Mouse (Mus musculus) embryonic facial prominence, embryonic 15.5 days (tissue): ENCODE results near the gene Hacd4. TPM values are rescaled to one million over a fixed set of nuclear protein-coding genes. Genes with fewer than 3 reads are reported as not detected.

Experiments used
- ATAC-seq: fragments of 200-750 bp; cut with Nextera tagmentation; 2 replicates; pipeline ENCODE4 v1.8.0; 2017; ENCODE audit warnings: low read depth, moderate TSS enrichment; ENCODE audit not compliant: insufficient number of reproducible peaks, low FRiP score, low TSS enrichment
- H3K27ac ChIP-seq: fragments of 300-500 bp; sonication (generic); replicated peaks from 2 replicates; pipeline ENCODE4 v1.5.1; 2015; ENCODE audit warnings: mild to moderate bottlenecking, inconsistent platforms
- H3K27me3 ChIP-seq: fragments of 300-500 bp; sonication (generic); 2 replicates; pipeline ENCODE4 v1.6.1; 2015; ENCODE audit warnings: inconsistent platforms
- H3K36me3 ChIP-seq: fragments of 300-500 bp; sonication (generic); 2 replicates; pipeline ENCODE4 v1.6.1; 2015; ENCODE audit warnings: mild to moderate bottlenecking, inconsistent platforms
- H3K4me1 ChIP-seq: fragments of 300-500 bp; sonication (generic); 2 replicates; pipeline ENCODE4 v1.6.1; 2015; ENCODE audit warnings: inconsistent platforms
- H3K4me2 ChIP-seq: fragments of 300-500 bp; sonication (generic); replicated peaks from 2 replicates; pipeline ENCODE4 v1.6.1; 2015; ENCODE audit warnings: mild to moderate bottlenecking, inconsistent platforms
- H3K4me3 ChIP-seq: fragments of 300-500 bp; sonication (generic); replicated peaks from 2 replicates; pipeline ENCODE4 v1.5.1; 2015; ENCODE audit warnings: mild to moderate bottlenecking, inconsistent platforms
- H3K9ac ChIP-seq: fragments of 300-500 bp; sonication (generic); 2 replicates; pipeline ENCODE4 v1.6.1; 2015; ENCODE audit warnings: inconsistent platforms
- H3K9me3 ChIP-seq: fragments of 300-500 bp; sonication (generic); replicated peaks from 2 replicates; pipeline ENCODE4 v1.6.1; 2016; ENCODE audit warnings: inconsistent platforms
- WGBS: fragments of 180-500 bp; shearing (Covaris S2); methylation state at CpG from one replicate; pipeline ENCODE4 v1.1.7; 2015; 5-methylcytosine and 5-hydroxymethylcytosine counted together
- polyA plus RNA-seq: library from polyadenylated mRNA; unstranded; fragments of >200 nt; fragmentation: Nextera tagmentation; extraction: Ambion mirVana; gene quantifications from 2 replicates; pipeline ENCODE4 v1.2.1, GENCODE M21; 2015

The Hacd4 gene
- polyA plus RNA-seq, 1 experiment from 2014 or later: 12.1 TPM

GRCm38 (mm10) chr4:88432412-88433024, 6.2 kb downstream of the Hacd4 start:
- Histone ChIP-seq H3K4me3 (no peak overlapping the region), H3K27me3 (no peaks in the 10 kb centered on the region), H3K36me3 (no peaks in the 10 kb centered on the region), H3K9ac (no peak overlapping the region), H3K9me3 (no peaks in the 10 kb centered on the region), H3K4me1 (peaks cover under 1% of the 10 kb centered on the region; the same call in 1 of the 2 replicates), H3K27ac (no peak overlapping the region), H3K4me2 (no peak overlapping the region)
- ATAC-seq: no peak
- 73% methylated on average over 8 of the region's 8 CpGs for WGBS

- Histone ChIP-seq H3K9ac (no peak overlapping the region), H3K4me2 (no peak overlapping the region), H3K4me1 (peaks cover 3% of the 10 kb centered on the region; the same call in 1 of the 2 replicates), H3K36me3 (no peaks in the 10 kb centered on the region), H3K27ac (peak overlapping the region; percentile 71), H3K4me3 (no peak overlapping the region), H3K9me3 (no peaks in the 10 kb centered on the region), H3K27me3 (no peaks in the 10 kb centered on the region)
- no peak for ATAC-seq
- WGBS: 35% methylated on average over 2 of the region's 2 CpGs
These were observed 11.0 kb downstream of the Hacd4 start for GRCm38 (mm10) chr4:88427630-88428239.

- no peak overlapping the region for H3K4me2 ChIP-seq
- ATAC-seq: no peak
- peaks cover 3% of the 10 kb centered on the region; the same call in 1 of the 2 replicates for H3K4me1 ChIP-seq
These were observed 14.2 kb downstream of the Hacd4 start for GRCm38 (mm10) chr4:88424563-88424962.

GRCm38 (mm10) chr4:88419378-88419777, 19.4 kb downstream of the Hacd4 start:
- ATAC-seq: no peak
- H3K36me3 ChIP-seq: no peaks in the 10 kb centered on the region
- H3K9me3 ChIP-seq: no peaks in the 10 kb centered on the region
- H3K4me1 ChIP-seq: no peaks in the 10 kb centered on the region
- no peak overlapping the region for H3K27ac ChIP-seq
- no peak overlapping the region for H3K4me2 ChIP-seq
- no peak overlapping the region for H3K9ac ChIP-seq
- H3K4me3 ChIP-seq: no peak overlapping the region
- 95% methylated on average over 5 of the region's 5 CpGs for WGBS
- H3K27me3 ChIP-seq: no peaks in the 10 kb centered on the region

More at GRCm38 (mm10) chr4:88424563-88424962, 14.2 kb downstream of the Hacd4 start:
- Histone ChIP-seq H3K27me3 (no peaks in the 10 kb centered on the region), H3K4me3 (no peak overlapping the region), H3K36me3 (no peaks in the 10 kb centered on the region), H3K27ac (no peak overlapping the region), H3K9me3 (no peaks in the 10 kb centered on the region), H3K9ac (no peak overlapping the region)

GRCm38 (mm10) chr4:88415017-88415416, 23.7 kb downstream of the Hacd4 start:
- WGBS: 34% methylated on average over 2 of the region's 2 CpGs
- Histone ChIP-seq H3K36me3 (no peaks in the 10 kb centered on the region), H3K27ac (0 out of 2 replicates have a peak overlapping the region, but pooled peaks have one; percentile 14), H3K9me3 (no peaks in the 10 kb centered on the region), H3K9ac (no peak overlapping the region), H3K4me3 (no peak overlapping the region), H3K27me3 (no peaks in the 10 kb centered on the region), H3K4me1 (no peaks in the 10 kb centered on the region), H3K4me2 (no peak overlapping the region)
- no peak for ATAC-seq

- Histone ChIP-seq H3K4me3 (no peak overlapping the region), H3K4me2 (no peak overlapping the region), H3K36me3 (no peaks in the 10 kb centered on the region), H3K27ac (no peak overlapping the region), H3K4me1 (no peaks in the 10 kb centered on the region), H3K9me3 (no peaks in the 10 kb centered on the region), H3K9ac (no peak overlapping the region), H3K27me3 (no peaks in the 10 kb centered on the region)
- 63% methylated on average over 2 of the region's 2 CpGs for WGBS
- no peak for ATAC-seq
These were observed 26.4 kb downstream of the Hacd4 start for GRCm38 (mm10) chr4:88412331-88412730.

GRCm38 (mm10) chr4:88409279-88409678, 29.4 kb downstream of the Hacd4 start:
- Histone ChIP-seq H3K36me3 (no peaks in the 10 kb centered on the region), H3K27ac (no peak overlapping the region), H3K4me1 (no peaks in the 10 kb centered on the region), H3K9me3 (no peaks in the 10 kb centered on the region), H3K9ac (no peak overlapping the region), H3K4me2 (no peak overlapping the region), H3K27me3 (no peaks in the 10 kb centered on the region), H3K4me3 (no peak overlapping the region)
- ATAC-seq: no peak
- WGBS: 86% methylated on average over 4 of the region's 4 CpGs

- H3K4me3 ChIP-seq: no peak overlapping the region
- WGBS: 80% methylated on average over 4 of the region's 4 CpGs
These were observed 31.6 kb downstream of the Hacd4 start for GRCm38 (mm10) chr4:88406887-88407696.

GRCm38 (mm10) chr4:88402884-88403283, 35.8 kb downstream of the Hacd4 start:
- Histone ChIP-seq H3K9ac (no peak overlapping the region), H3K9me3 (no peaks in the 10 kb centered on the region), H3K4me3 (no peak overlapping the region), H3K27ac (no peak overlapping the region), H3K4me2 (no peak overlapping the region), H3K27me3 (no peaks in the 10 kb centered on the region), H3K4me1 (no peaks in the 10 kb centered on the region), H3K36me3 (no peaks in the 10 kb centered on the region)
- WGBS: 83% methylated on average over 6 of the region's 6 CpGs
- ATAC-seq: no peak

More at GRCm38 (mm10) chr4:88406887-88407696, 31.6 kb downstream of the Hacd4 start:
- Histone ChIP-seq H3K27ac (no peak overlapping the region), H3K4me1 (no peaks in the 10 kb centered on the region), H3K27me3 (no peaks in the 10 kb centered on the region), H3K4me2 (no peak overlapping the region), H3K9me3 (no peaks in the 10 kb centered on the region), H3K36me3 (no peaks in the 10 kb centered on the region), H3K9ac (no peak overlapping the region)
- ATAC-seq: no peak

GRCm38 (mm10) chr4:88400992-88401313, 37.8 kb downstream of the Hacd4 start:
- Histone ChIP-seq H3K27ac (no peak overlapping the region), H3K4me2 (no peak overlapping the region), H3K27me3 (no peaks in the 10 kb centered on the region), H3K9ac (no peak overlapping the region), H3K4me1 (no peaks in the 10 kb centered on the region), H3K4me3 (no peak overlapping the region), H3K9me3 (no peaks in the 10 kb centered on the region), H3K36me3 (no peaks in the 10 kb centered on the region)
- WGBS: 89% methylated on average over 7 of the region's 7 CpGs
- ATAC-seq: no peak

GRCm38 (mm10) chr4:88400302-88400991, 38.3 kb downstream of the Hacd4 start:
- no peaks in the 10 kb centered on the region for H3K4me1 ChIP-seq
- H3K27me3 ChIP-seq: no peaks in the 10 kb centered on the region
- H3K27ac ChIP-seq: no peak overlapping the region
- no peak overlapping the region for H3K9ac ChIP-seq
- 81% methylated on average over 9 of the region's 9 CpGs for WGBS
- no peaks in the 10 kb centered on the region for H3K9me3 ChIP-seq
- H3K4me3 ChIP-seq: no peak overlapping the region
- H3K4me2 ChIP-seq: no peak overlapping the region
- no peak for ATAC-seq
- no peaks in the 10 kb centered on the region for H3K36me3 ChIP-seq
